Mouse (Mus musculus) cerebral cortex, adult 2 months (tissue): ENCODE results near the gene Clpb.

Experiments
- WGBS: fragments of 180-500 bp; shearing (Covaris S2); methylation state at CpG from one replicate; pipeline ENCODE4 v1.1.7; 2018; 5-methylcytosine and 5-hydroxymethylcytosine counted together

Clpb gene

GRCm38 (mm10) chr7:101726980-101727379 lies 63.5 kb downstream of the Clpb start:
- 58% methylated on average over 2 of the region's 2 CpGs for WGBS

DNA sequence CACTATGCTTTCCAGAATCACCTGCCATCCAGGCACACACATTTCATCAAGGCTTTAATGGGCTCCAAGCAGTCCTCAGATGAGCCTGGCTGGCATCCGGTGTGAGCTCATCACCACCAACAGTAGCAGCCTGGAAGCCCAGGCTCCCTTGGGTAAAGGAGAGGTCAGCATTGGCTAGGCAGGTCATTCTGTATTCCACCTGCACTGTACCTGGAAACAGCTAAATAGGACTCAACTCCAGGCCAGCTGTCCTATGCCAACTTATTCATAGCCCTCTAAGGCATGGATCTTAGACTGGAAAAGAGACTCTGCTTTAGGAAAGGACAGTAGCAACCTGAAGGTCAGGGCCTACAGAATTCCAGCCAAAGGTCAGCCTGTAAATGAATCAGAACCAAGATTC lies 68.7 kb downstream of the Clpb start:
- 90% methylated on average over 1 of the region's 1 CpGs for WGBS

DNA sequence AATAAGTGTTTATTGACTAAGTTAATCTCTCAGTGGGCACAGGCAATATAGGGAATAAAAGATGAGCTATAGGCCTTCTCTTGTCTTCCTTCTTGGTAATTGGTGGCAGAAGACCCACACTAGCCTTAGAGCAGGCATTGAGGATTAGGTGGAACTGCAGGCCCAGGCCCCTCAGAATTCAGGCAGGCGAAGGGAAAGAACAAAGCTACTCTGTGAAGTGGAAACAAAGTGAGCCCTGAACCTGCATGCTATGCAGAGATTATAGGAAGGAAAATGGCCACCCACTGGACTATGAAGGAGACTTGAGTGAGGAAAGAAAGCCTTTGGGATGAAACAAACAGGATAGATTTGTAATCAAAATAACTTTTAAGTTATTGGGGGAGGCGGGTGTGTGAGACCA lies 69.6 kb downstream of the Clpb start:
- WGBS = 88% methylated on average over 2 of the region's 2 CpGs

- WGBS = 100% methylated on average over 1 of the region's 1 CpGs
These were observed 71.9 kb downstream of the Clpb start for GRCm38 (mm10) chr7:101735297-101735696.

DNA sequence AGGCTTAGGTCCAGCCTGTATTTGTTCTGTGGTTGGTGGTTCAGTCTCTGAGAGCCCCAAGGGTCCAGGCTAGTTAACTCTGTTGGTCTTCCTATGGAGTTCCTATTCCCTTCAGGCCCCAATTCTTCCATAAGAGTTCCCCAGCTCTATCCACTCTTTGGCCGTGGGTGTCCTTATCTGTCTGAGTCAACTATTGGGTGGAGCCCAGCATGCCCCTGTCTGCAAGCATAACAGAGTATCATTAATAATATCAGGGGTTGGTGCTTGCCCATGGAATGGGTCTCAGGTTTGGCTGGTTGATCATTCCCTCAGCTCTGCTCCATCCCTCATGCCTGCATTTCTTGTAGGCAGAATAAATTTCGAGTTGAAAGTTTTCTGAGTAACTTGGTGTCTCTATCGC lies 74.3 kb downstream of the Clpb start:
- 91% methylated on average over 3 of the region's 3 CpGs for WGBS

GRCm38 (mm10) chr7:101739602-101740001 lies 76.2 kb downstream of the Clpb start:
- 23% methylated on average over 1 of the region's 1 CpGs for WGBS

DNA sequence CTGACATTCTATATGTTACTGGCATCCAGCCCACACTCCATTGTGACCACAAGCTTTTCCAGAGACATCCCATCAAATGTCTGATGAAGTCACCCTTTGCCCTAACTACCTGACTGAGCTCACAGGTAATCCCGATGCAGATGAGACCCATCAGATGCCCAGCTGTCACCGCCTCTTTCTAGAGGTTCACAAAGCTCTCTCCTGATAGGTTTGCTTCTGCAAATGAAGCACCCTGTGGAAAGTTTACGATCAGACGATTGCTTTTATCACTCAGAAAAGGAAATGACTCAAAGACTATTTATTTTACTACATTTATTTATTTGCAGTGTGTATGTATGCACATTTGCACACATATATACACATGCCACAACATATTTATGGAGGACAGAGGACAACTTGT lies 80.1 kb downstream of the Clpb start:
- WGBS = 79% methylated on average over 4 of the region's 4 CpGs

DNA sequence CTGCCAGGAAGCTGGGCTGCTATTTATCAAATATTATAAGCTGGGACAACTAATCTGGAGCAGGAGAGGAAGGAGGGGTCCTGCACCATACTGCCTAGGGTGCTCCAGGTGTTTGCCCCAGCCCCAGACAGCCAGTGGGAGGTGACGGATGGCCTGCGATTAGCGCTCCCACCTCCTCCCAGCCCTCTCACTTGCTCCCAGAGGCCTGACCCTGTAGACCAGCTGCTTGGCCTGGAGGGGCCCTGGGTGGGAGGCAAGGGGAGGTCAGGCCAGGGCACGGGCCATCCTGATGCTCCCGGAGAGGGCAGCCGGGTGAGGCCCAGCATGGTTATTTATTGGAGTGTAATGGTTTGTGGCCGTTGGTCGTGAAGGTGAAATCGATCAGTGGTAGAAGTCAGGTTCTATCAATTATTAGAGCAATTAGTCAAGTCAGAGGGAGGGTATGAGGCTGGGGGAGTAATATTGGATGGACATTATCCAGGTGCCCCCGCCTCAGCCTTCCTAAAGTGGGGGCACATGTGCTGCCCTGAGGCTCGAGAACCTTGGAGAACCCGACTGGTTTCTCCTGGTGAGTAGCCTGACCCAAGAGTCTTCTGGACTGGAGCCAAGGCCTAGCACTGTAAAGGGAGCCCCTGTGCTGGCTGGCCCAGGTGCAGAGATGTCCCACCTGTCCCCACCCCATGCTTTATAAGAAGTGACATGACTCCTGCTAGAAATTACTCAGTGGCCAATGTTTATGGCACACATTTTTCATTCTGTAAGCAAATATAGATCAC lies 83.3 kb downstream of the Clpb start:
- WGBS = 95% methylated on average over 12 of the region's 12 CpGs

- WGBS = 46% methylated on average over 2 of the region's 2 CpGs
These were observed 86.8 kb downstream of the Clpb start for GRCm38 (mm10) chr7:101750268-101750667.

DNA sequence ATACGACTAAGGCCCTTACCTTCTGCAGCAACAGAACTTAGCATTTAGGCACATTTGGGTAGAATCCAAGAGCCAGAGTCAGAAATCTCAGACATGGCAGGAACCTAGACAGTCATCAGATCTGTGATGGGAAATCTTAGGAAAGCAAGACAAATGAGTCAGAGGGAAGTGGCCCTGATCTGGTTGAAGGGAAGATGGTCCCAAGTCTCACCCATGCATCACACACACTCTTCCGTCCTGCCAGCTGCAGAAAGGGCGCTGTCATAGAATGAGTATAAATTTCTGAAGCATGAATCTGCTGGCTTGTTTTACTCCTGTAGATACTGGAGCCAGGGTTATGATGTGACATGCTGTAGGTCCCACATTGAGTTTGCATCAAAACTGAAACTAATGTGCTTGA lies 88.9 kb downstream of the Clpb start:
- WGBS = 85% methylated on average over 3 of the region's 3 CpGs

DNA sequence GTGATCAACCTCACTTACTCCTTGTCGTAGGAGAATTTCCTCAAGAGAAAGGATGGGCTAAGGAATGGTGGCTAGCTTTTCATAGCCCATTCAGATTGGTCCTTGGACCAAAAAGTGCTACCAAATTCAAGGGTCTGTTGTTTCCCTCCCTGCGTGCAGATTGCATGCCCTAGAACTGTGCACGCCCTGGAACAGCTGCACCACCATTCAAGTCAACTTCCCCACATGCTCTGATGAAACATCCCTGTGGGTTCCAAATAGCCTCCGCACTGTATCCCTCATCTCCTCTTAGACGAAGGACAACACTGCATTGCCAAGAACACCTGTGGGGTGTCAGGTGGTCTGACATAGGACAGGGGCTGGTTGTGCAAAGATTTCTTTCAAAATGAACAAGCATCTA lies 90.1 kb downstream of the Clpb start:
- 95% methylated on average over 5 of the region's 5 CpGs for WGBS

- 71% methylated on average over 2 of the region's 2 CpGs for WGBS
These were observed 91.0 kb downstream of the Clpb start for GRCm38 (mm10) chr7:101754416-101754815.

DNA sequence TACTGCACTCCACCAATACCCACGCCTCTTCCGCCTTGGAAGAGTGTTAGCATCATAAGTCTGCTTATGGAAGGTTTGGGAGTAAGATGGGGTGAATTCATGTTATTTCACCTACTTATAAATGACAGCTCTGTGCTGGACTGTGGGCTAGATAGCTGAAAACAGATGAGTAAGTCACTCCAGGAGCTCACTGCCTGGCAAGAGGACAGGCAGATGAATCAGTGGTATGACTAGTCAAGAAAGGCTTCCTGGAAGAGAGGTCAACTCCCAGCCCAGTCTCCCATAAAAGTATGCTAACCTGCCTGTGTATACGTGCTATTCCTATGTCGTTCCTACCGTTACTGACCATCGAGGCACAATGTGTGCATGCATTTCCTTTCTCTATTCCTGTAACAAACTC lies 91.9 kb downstream of the Clpb start:
- 87% methylated on average over 6 of the region's 6 CpGs for whole genome bisulfite sequencing

- 68% methylated on average over 11 of the region's 11 CpGs for WGBS
These were observed 98.7 kb downstream of the Clpb start for GRCm38 (mm10) chr7:101761899-101762780.

DNA sequence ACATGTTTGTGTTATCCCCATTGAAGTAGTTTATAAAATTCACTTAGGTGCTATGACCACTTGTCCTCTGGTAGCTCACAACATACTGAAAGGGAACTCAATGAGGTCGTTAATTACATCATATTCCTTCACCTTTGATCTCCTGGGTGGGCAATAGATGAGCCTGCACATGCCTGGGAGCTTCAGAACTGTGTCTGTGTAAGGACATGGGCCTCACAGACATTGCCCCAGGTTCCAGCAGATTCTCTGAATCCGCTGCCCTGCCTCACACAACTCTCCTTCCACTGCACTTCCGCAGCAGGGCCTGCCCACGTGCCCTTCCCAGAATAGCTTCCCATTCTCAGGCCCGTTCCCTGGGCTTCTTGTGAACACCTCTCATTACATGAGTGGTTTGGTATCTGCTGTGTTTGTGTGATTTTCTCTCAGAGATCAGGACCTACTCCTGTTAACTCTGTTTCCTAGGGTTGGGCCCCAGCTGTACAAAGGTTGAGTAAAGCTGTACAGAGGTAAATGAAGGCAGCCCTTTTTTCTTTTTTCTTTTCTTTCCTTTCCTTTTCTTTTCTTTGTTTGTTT lies 104.0 kb downstream of the Clpb start:
- 64% methylated on average over 5 of the region's 5 CpGs for WGBS

- 62% methylated on average over 7 of the region's 7 CpGs for WGBS
These were observed 106.6 kb downstream of the Clpb start for GRCm38 (mm10) chr7:101770051-101770450.

DNA sequence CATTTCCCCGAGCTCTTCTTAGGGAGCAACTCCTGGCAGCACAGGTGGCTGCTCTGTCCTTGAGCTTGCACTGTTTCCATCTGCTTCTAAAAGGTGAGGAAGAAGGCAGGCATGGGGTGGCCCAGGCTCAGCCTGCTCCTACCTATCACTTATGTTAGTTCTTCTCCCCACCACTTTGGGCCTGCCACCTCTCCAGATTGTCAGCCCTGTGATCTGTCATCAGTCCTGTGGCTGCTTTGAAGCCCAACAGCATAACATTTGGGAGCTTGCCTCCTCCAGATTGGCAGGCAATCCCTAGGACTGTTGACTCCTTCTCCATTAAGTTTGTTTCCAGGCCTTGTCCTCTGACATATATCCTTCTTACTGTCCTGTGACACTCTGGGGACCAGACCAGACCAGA lies 108.2 kb downstream of the Clpb start:
- WGBS = 92% methylated on average over 1 of the region's 1 CpGs

GRCm38 (mm10) chr7:101772687-101773086 lies 109.3 kb downstream of the Clpb start:
- WGBS = 43% methylated on average over 8 of the region's 8 CpGs

DNA sequence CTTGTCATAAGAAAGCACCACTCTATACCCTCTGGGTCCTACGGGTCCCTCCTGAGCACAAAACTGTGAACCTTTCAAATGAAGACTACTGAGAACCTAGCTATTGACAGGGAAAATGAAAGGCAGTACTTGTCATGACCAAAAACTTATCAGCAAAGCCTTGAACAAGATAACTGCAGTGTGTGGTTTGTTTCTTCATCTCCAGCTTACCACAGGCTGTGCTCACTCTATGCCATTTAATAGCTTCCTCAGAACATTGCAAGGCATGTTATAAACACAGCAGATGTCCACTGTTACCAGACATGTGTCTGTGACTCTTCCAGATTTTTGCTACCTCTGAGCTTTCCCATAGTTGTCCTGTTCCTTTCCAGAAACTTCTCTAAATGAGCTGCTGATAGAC lies 113.6 kb downstream of the Clpb start:
- WGBS = 98% methylated on average over 1 of the region's 1 CpGs

DNA sequence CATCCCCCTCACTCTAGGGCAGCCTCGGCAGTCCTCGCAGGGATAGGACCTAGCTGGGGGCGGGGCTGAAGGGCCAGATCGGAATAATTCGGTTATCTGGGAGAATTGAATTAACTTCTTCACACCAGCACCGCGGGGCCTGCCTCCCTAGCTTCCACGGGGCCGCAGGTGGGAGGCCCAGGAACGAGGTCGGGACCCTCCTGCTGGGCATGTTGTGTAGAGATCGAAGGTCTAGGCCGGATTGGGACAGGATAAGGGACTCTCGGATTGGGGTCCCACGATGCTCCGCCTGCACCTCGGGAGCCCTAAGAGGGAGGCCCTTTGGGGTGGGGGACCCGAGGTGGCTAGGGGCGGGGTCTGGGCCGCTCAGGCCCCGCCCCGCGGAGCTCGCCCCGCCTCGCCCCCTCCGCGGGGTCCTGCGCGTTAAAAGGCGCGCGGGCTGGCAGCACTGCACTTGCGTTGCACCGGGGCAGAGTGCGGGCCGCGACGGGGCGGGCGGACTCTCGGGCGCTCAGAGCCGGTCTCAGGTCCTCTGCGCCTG lies 154.5 kb downstream of the Clpb start, which contains the start of gene Phox2a:
Gene Phox2a, plus strand, starts transcription at position 453 of the 541 bp plus-strand sequence.
- WGBS = 3% methylated on average over 43 of the region's 45 CpGs

DNA sequence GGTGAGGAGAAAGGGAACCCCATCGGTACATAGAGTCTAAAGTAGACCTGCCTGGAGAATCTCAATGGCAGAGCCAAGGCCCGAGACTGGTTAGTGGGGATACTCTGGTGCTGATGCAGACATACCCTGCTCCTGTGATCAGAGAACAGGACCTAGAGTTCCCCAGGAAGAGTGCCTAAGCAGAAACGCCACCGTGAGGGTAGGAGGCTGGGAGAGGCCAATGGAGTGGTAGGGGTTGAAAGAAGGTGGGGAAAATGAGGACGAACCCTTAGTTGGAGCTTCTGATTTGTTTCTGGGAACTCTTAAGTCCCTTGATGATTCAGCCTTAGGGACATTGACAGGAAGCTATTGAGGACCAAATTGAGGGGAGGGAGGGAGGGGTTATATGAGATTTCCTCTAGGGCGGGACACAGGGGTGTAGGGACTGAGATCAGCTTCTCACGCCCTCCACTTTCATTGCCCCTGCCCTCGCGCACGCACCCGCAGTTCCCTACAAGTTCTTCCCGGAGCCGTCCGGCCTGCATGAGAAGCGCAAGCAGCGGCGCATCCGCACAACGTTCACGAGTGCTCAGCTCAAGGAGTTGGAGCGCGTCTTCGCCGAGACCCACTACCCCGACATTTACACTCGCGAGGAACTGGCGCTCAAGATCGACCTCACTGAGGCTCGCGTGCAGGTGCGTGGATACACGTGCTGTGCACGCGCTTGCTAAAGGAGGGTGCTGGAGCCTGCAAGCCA lies 157.0 kb downstream of the Clpb start:
- WGBS = 13% methylated on average over 35 of the region's 35 CpGs
